Comparison of ENCODE assay signal across 22 mouse cellular contexts in the genomic region with DNA sequence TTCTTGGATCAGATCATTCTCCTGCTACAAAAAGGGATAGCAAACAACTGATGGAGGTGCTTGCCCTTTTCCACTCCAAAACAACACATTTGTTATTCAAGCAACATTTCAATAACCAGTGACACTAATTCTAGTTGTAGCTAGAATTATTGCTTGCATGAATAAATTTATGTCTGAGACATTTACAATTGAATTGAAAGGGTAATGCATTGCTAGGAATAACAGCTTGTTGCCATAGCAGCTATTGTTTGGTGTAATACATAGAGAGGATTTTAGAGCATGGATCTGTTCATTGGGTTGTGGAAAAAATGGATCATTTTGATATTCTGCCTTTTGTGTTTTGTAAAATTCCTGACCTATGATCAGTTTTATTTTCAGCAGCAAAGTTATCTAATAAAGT. TPM values are rescaled to one million over a fixed set of nuclear protein-coding genes. Genes with fewer than 3 reads are reported as not detected.
A peak's percentile ranks its signal among the peaks of the same experiment; 100 is the strongest.
DNase-seq lines count a peak whose midpoint lies in the region; ATAC-seq lines count a peak whose summit lies in the region.
"Had no signal": no experiment of that assay in that cellular context is flagged by ENCODE, and none has a peak within 500 bp of the region (broad histone marks: within the 10 kb centered on the region; RNA-seq: fewer than 3 reads in every experiment).

No protein-coding gene starts in this region.

- H3K4me2 ChIP-seq in forebrain, embryonic 11.5 days (ENCODE audit: low read depth, low read length, severe bottlenecking) = no peak overlapping the region
- H3K4me2 ChIP-seq in midbrain, embryonic 11.5 days = no peak overlapping the region
- H3K4me2 ChIP-seq in forebrain, embryonic 14.5 days (ENCODE audit: low read length) = no peak overlapping the region
- no peak overlapping the region for H3K4me2 ChIP-seq in midbrain, embryonic 15.5 days
- H3K4me2 ChIP-seq: heart, embryonic 12.5 days; hindbrain, embryonic 13.5 days; intestine, embryonic 15.5 days had no signal

- H3K9ac ChIP-seq in forebrain, embryonic 11.5 days (ENCODE audit: low read length) = no peak overlapping the region
- no peak overlapping the region for H3K9ac ChIP-seq in midbrain, embryonic 11.5 days (ENCODE audit: low read length)
- H3K9ac ChIP-seq in forebrain, embryonic 14.5 days (ENCODE audit: low read length) = no peak overlapping the region
- no peak overlapping the region for H3K9ac ChIP-seq in midbrain, embryonic 15.5 days
- H3K9ac ChIP-seq: heart, embryonic 12.5 days; hindbrain, embryonic 13.5 days; intestine, embryonic 15.5 days had no signal

- no peak overlapping the region for H3K4me3 ChIP-seq in forebrain, embryonic 11.5 days (ENCODE audit: low read depth, low read length)
- no peak overlapping the region for H3K4me3 ChIP-seq in forebrain, embryonic 10.5 days
- no peak overlapping the region for H3K4me3 ChIP-seq in midbrain, embryonic 11.5 days (ENCODE audit: low read depth, low read length)
- H3K4me3 ChIP-seq in midbrain, embryonic 10.5 days = no peak overlapping the region
- no peak overlapping the region for H3K4me3 ChIP-seq in forebrain, embryonic 14.5 days (ENCODE audit: low read depth, low read length)
- no peak overlapping the region for H3K4me3 ChIP-seq in midbrain, embryonic 15.5 days
- H3K4me3 ChIP-seq: embryonic facial prominence, embryonic 10.5 days; heart, embryonic 12.5 days; hindbrain, embryonic 13.5 days; intestine, embryonic 15.5 days had no signal

- H3K27ac ChIP-seq in forebrain, embryonic 11.5 days (ENCODE audit: low read depth, low read length) = no peak overlapping the region
- H3K27ac ChIP-seq in forebrain, embryonic 10.5 days = no peak overlapping the region
- no peak overlapping the region for H3K27ac ChIP-seq in midbrain, embryonic 11.5 days (ENCODE audit: low read depth, low read length)
- no peak overlapping the region for H3K27ac ChIP-seq in midbrain, embryonic 10.5 days (replicated peaks)
- no peak overlapping the region for H3K27ac ChIP-seq in forebrain, embryonic 14.5 days (ENCODE audit: low read depth, low read length)
- H3K27ac ChIP-seq in midbrain, embryonic 15.5 days = no peak overlapping the region; the same call in 1 of the 2 replicates
- H3K27ac ChIP-seq: embryonic facial prominence, embryonic 10.5 days; hindbrain, embryonic 13.5 days; intestine, embryonic 15.5 days; macrophage; stomach, postnatal 0 days had no signal

- peaks cover 2% of the 10 kb centered on the region; the same call in 1 of the 2 replicates for H3K36me3 ChIP-seq in forebrain, embryonic 11.5 days (ENCODE audit: control insufficient read depth, insufficient read depth, low read length)
- H3K36me3 ChIP-seq in forebrain, embryonic 10.5 days (replicated peaks) = peaks cover 30% of the 10 kb centered on the region
- no peaks in the 10 kb centered on the region; the same call in 1 of the 2 replicates for H3K36me3 ChIP-seq in midbrain, embryonic 11.5 days (ENCODE audit: control insufficient read depth, insufficient read depth, low read length)
- H3K36me3 ChIP-seq in midbrain, embryonic 10.5 days = peaks cover 44% of the 10 kb centered on the region
- no peaks in the 10 kb centered on the region for H3K36me3 ChIP-seq in forebrain, embryonic 14.5 days (ENCODE audit: control insufficient read depth, insufficient read depth, low read length)
- no peaks in the 10 kb centered on the region for H3K36me3 ChIP-seq in midbrain, embryonic 15.5 days (replicated peaks)
- H3K36me3 ChIP-seq: hindbrain, embryonic 13.5 days; intestine, embryonic 15.5 days had no signal

- peak; percentile 43; the same call in 1 of the 2 replicates for ATAC-seq in forebrain, embryonic 11.5 days (replicated peaks; ENCODE audit: low FRiP score)
- peak; percentile 72 for ATAC-seq in midbrain, embryonic 11.5 days (ENCODE audit: low FRiP score)
- ATAC-seq in forebrain, embryonic 14.5 days = no peak
- 0 out of 2 replicates have a peak, but pooled peaks have one; percentile 30 for ATAC-seq in midbrain, embryonic 15.5 days (replicated peaks)
- ATAC-seq: CD4-positive, CD25-positive, alpha-beta regulatory T cell, adult 4 months; intestine, embryonic 15.5 days had no signal

- no peaks in the 10 kb centered on the region for H3K27me3 ChIP-seq in forebrain, embryonic 11.5 days (ENCODE audit: control insufficient read depth, insufficient read depth, low read length)
- H3K27me3 ChIP-seq in forebrain, embryonic 10.5 days (ENCODE audit: poor library complexity, severe bottlenecking) = no peaks in the 10 kb centered on the region; the same call in 1 of the 2 replicates
- H3K27me3 ChIP-seq in midbrain, embryonic 11.5 days (ENCODE audit: control insufficient read depth, insufficient read depth, low read length) = no peaks in the 10 kb centered on the region
- no peaks in the 10 kb centered on the region for H3K27me3 ChIP-seq in midbrain, embryonic 10.5 days (ENCODE audit: low read depth, poor library complexity, severe bottlenecking)
- H3K27me3 ChIP-seq in forebrain, embryonic 14.5 days (replicated peaks; ENCODE audit: control insufficient read depth, insufficient read depth, low read length) = no peaks in the 10 kb centered on the region
- H3K27me3 ChIP-seq in midbrain, embryonic 15.5 days (replicated peaks) = no peaks in the 10 kb centered on the region
- H3K27me3 ChIP-seq: heart, embryonic 12.5 days; hindbrain, embryonic 13.5 days; intestine, embryonic 15.5 days had no signal

- DNase-seq in forebrain, embryonic 11.5 days (ENCODE audit: low spot score) = no peak
- no peak for DNase-seq in forebrain, embryonic 10.5 days (ENCODE audit: extremely low spot score, low spot score)
- DNase-seq in midbrain, embryonic 11.5 days (ENCODE audit: low spot score, missing footprints) = no peak
- no peak for DNase-seq in midbrain, embryonic 10.5 days (ENCODE audit: low spot score)
- peak; percentile 62 for DNase-seq in forebrain, embryonic 14.5 days (ENCODE audit: low spot score)
- no peak for DNase-seq in lung, postnatal 10 days
- DNase-seq: adrenal gland, postnatal 36 days; cerebellum, adult 18-20 months; cerebellum, postnatal 14 days; gastrocnemius, postnatal 14 days; heart, adult 18-20 months; heart, postnatal 10 days; kidney, adult 8-10 months; kidney, postnatal 10 days had no signal

- H3K9me3 ChIP-seq in forebrain, embryonic 11.5 days (ENCODE audit: control insufficient read depth, low read length) = no peaks in the 10 kb centered on the region
- no peaks in the 10 kb centered on the region for H3K9me3 ChIP-seq in forebrain, embryonic 10.5 days
- no peaks in the 10 kb centered on the region for H3K9me3 ChIP-seq in midbrain, embryonic 11.5 days (ENCODE audit: control insufficient read depth, low read length)
- no peaks in the 10 kb centered on the region for H3K9me3 ChIP-seq in midbrain, embryonic 10.5 days (replicated peaks)
- no peaks in the 10 kb centered on the region for H3K9me3 ChIP-seq in forebrain, embryonic 14.5 days (replicated peaks; ENCODE audit: control insufficient read depth, low read length)
- H3K9me3 ChIP-seq in midbrain, embryonic 15.5 days = no peaks in the 10 kb centered on the region
- H3K9me3 ChIP-seq: embryonic facial prominence, embryonic 10.5 days; heart, embryonic 12.5 days; hindbrain, embryonic 13.5 days; intestine, embryonic 15.5 days had no signal

- H3K4me1 ChIP-seq in forebrain, embryonic 11.5 days (replicated peaks; ENCODE audit: control insufficient read depth, insufficient read depth, low read length) = no peaks in the 10 kb centered on the region
- peaks cover 18% of the 10 kb centered on the region for H3K4me1 ChIP-seq in forebrain, embryonic 10.5 days
- peaks cover 11% of the 10 kb centered on the region; the same call in 1 of the 2 replicates for H3K4me1 ChIP-seq in midbrain, embryonic 11.5 days (ENCODE audit: control insufficient read depth, insufficient read depth, low read length)
- peaks cover 32% of the 10 kb centered on the region for H3K4me1 ChIP-seq in midbrain, embryonic 10.5 days
- H3K4me1 ChIP-seq in forebrain, embryonic 14.5 days (ENCODE audit: control insufficient read depth, insufficient read depth, low read length) = peaks cover 2% of the 10 kb centered on the region; the same call in 1 of the 2 replicates
- no peaks in the 10 kb centered on the region; the same call in 1 of the 2 replicates for H3K4me1 ChIP-seq in midbrain, embryonic 15.5 days
- H3K4me1 ChIP-seq: intestine, embryonic 15.5 days had no signal

RNA-seq across cellular contexts. Expression of a gene that starts 39.5 kb away (rescaled TPM):
- polyA plus RNA-seq in forebrain, embryonic 11.5 days (2014; fragmentation: Nextera tagmentation; extraction: Ambion mirVana) = 120 and 127 TPM in 2 replicates
- polyA plus RNA-seq in forebrain, embryonic 10.5 days (2016; fragmentation: Nextera tagmentation; extraction: Ambion mirVana) = 111 and 114 TPM in 2 replicates
- 212 and 215 TPM in 2 replicates for polyA plus RNA-seq in midbrain, embryonic 11.5 days (2014; fragmentation: Nextera tagmentation; extraction: Ambion mirVana)
- polyA plus RNA-seq in midbrain, embryonic 10.5 days (2016; fragmentation: Nextera tagmentation; extraction: Ambion mirVana) = 192 and 199 TPM in 2 replicates
- polyA plus RNA-seq in forebrain, embryonic 14.5 days (2014; fragmentation: Nextera tagmentation; extraction: Ambion mirVana) = 49.6 and 55.9 TPM in 2 replicates
- 80.8 and 81.9 TPM in 2 replicates for polyA plus RNA-seq in midbrain, embryonic 15.5 days (2015; fragmentation: Nextera tagmentation; extraction: Ambion mirVana)
